Mouse (Mus musculus) erythroblast, embryonic 14.5 days (primary cell): ENCODE measurements around the gene Rasgrp2.

ENCODE experiments used
- GATA1 ChIP-seq: IDR thresholded peaks from 2 replicates; pipeline ENCODE4 v1.6.1; 2012; ENCODE audit warnings: low read length, inconsistent platforms, mixed read lengths
- TAL1 ChIP-seq: IDR thresholded peaks from 3 replicates; pipeline ENCODE4 v1.6.1; 2012; ENCODE audit warnings: low read length, inconsistent platforms, mixed read lengths

GRCm38 (mm10) chr19:6354030-6354429, 45.1 kb upstream of the Rasgrp2 start:
- no peak for TF ChIP-seq GATA1
- no peak for TF ChIP-seq TAL1
